Comparison of ENCODE assay signal across 10 mouse cellular contexts in genomic region chr6:36819784-36820050, GRCm38 (mm10). TPM values are rescaled to one million over a fixed set of nuclear protein-coding genes. Genes with fewer than 3 reads are reported as not detected.
DNase-seq lines count a peak whose midpoint lies in the region; ATAC-seq and TF ChIP-seq lines count a peak whose summit lies in the region.
"Had no signal": no experiment of that assay in that cellular context is flagged by ENCODE, and none has a peak within 500 bp of the region (broad histone marks: within the 10 kb centered on the region; RNA-seq: fewer than 3 reads in every experiment).

No protein-coding gene starts in this region.

- ATAC-seq in forebrain, embryonic 12.5 days (ENCODE audit: low FRiP score) = no peak
- no peak for ATAC-seq in forebrain, postnatal 0 days
- ATAC-seq in neural tube, embryonic 15.5 days (ENCODE audit: low FRiP score) = no peak
- ATAC-seq: inflammation-experienced regulatory T-cells, adult 6 months; Patski had no signal

- H3K4me1 ChIP-seq in forebrain, embryonic 12.5 days = peaks cover 19% of the 10 kb centered on the region
- peaks cover 8% of the 10 kb centered on the region for H3K4me1 ChIP-seq in forebrain, embryonic 10.5 days
- no peaks in the 10 kb centered on the region for H3K4me1 ChIP-seq in forebrain, postnatal 0 days (ENCODE audit: insufficient read depth)
- peaks cover 4% of the 10 kb centered on the region; the same call in 1 of the 2 replicates for H3K4me1 ChIP-seq in neural tube, embryonic 15.5 days

- no peaks in the 10 kb centered on the region for H3K27me3 ChIP-seq in forebrain, embryonic 12.5 days
- H3K27me3 ChIP-seq in forebrain, embryonic 10.5 days (ENCODE audit: poor library complexity, severe bottlenecking) = no peaks in the 10 kb centered on the region
- H3K27me3 ChIP-seq in forebrain, postnatal 0 days (ENCODE audit: insufficient read depth, low read length) = no peaks in the 10 kb centered on the region
- H3K27me3 ChIP-seq in neural tube, embryonic 15.5 days (replicated peaks) = no peaks in the 10 kb centered on the region

- no peak overlapping the region for H3K4me3 ChIP-seq in forebrain, embryonic 12.5 days (replicated peaks)
- no peak overlapping the region for H3K4me3 ChIP-seq in forebrain, embryonic 10.5 days
- H3K4me3 ChIP-seq in layer of hippocampus, adult 2 months = no peak overlapping the region
- no peak overlapping the region for H3K4me3 ChIP-seq in forebrain, postnatal 0 days (ENCODE audit: low read depth, low read length)
- H3K4me3 ChIP-seq in neural tube, embryonic 15.5 days (replicated peaks) = no peak overlapping the region

- peak overlapping the region; percentile 83 for H3K27ac ChIP-seq in forebrain, embryonic 12.5 days
- no peak overlapping the region for H3K27ac ChIP-seq in forebrain, embryonic 10.5 days
- peak overlapping the region; percentile 79 for H3K27ac ChIP-seq in layer of hippocampus, adult 2 months
- peak overlapping the region; percentile 16 for H3K27ac ChIP-seq in forebrain, postnatal 0 days (ENCODE audit: low read depth, low read length)
- peak overlapping the region; percentile 73 for H3K27ac ChIP-seq in neural tube, embryonic 15.5 days (replicated peaks)

- peak overlapping the region; percentile 11; the same call in 1 of the 2 replicates for H3K4me2 ChIP-seq in forebrain, embryonic 12.5 days
- H3K4me2 ChIP-seq in forebrain, postnatal 0 days (ENCODE audit: low read depth) = no peak overlapping the region
- H3K4me2 ChIP-seq in neural tube, embryonic 15.5 days = 0 out of 2 replicates have a peak overlapping the region, but pooled peaks have one; percentile 3

- no peaks in the 10 kb centered on the region for H3K36me3 ChIP-seq in forebrain, embryonic 12.5 days (replicated peaks)
- H3K36me3 ChIP-seq in forebrain, embryonic 10.5 days (replicated peaks) = no peaks in the 10 kb centered on the region
- no peaks in the 10 kb centered on the region for H3K36me3 ChIP-seq in forebrain, postnatal 0 days (ENCODE audit: insufficient read depth)
- H3K36me3 ChIP-seq in neural tube, embryonic 15.5 days = no peaks in the 10 kb centered on the region

- H3K9ac ChIP-seq in forebrain, embryonic 12.5 days = no peak overlapping the region
- no peak overlapping the region for H3K9ac ChIP-seq in forebrain, postnatal 0 days
- H3K9ac ChIP-seq in neural tube, embryonic 15.5 days (replicated peaks) = no peak overlapping the region

- no peaks in the 10 kb centered on the region for H3K9me3 ChIP-seq in forebrain, embryonic 12.5 days
- H3K9me3 ChIP-seq in forebrain, embryonic 10.5 days = no peaks in the 10 kb centered on the region
- no peaks in the 10 kb centered on the region for H3K9me3 ChIP-seq in forebrain, postnatal 0 days (ENCODE audit: low read length)
- H3K9me3 ChIP-seq in neural tube, embryonic 15.5 days (replicated peaks) = no peaks in the 10 kb centered on the region

- DNase-seq in forebrain, embryonic 10.5 days (ENCODE audit: extremely low spot score, low spot score) = no peak
- no peak for DNase-seq in layer of hippocampus, adult 2 months (ENCODE audit: low spot score in 2 of 2)
- DNase-seq in layer of hippocampus, postnatal 36 days = no peak
- no peak for DNase-seq in forebrain, postnatal 0 days
- DNase-seq in thymus, postnatal 0 days (ENCODE audit: low spot score) = no peak
- no peak for DNase-seq in testis, postnatal 10 days (ENCODE audit: low spot score)

- TF ChIP-seq CTCF in layer of hippocampus, adult 2 months (conservative IDR thresholded peaks at IDR 0.05) = no peak
- no peak for TF ChIP-seq CTCF in forebrain, postnatal 0 days (IDR thresholded peaks at IDR 0.05; ENCODE audit: low read depth)

RNA-seq across cellular contexts. Expression of gene Ptn, which starts 9.7 kb away (rescaled TPM):
- polyA plus RNA-seq in forebrain, embryonic 12.5 days (2016; fragmentation: Nextera tagmentation; extraction: Ambion mirVana) = 310 and 357 TPM in 2 replicates
- polyA plus RNA-seq in forebrain, embryonic 10.5 days (2016; fragmentation: Nextera tagmentation; extraction: Ambion mirVana) = 142 and 150 TPM in 2 replicates
- 100 to 1,000 TPM; 217 to 220 TPM for total RNA-seq in layer of hippocampus, adult 2 months (2021)
- total RNA-seq in layer of hippocampus, postnatal 36 days (2021) = 100 to 1,000 TPM; 234 TPM
- 598 and 696 TPM in 2 replicates for total RNA-seq in forebrain, postnatal 0 days (2014; rRNA removed)
- 916 and 1,048 TPM in 2 replicates for polyA plus RNA-seq in forebrain, postnatal 0 days (2015; fragmentation: Nextera tagmentation; extraction: Ambion mirVana)
- polyA plus RNA-seq in neural tube, embryonic 15.5 days (2015; fragmentation: Nextera tagmentation; extraction: Ambion mirVana) = 623 and 715 TPM in 2 replicates
- 69.8 and 79.9 TPM in 2 replicates for polyA plus RNA-seq in thymus, postnatal 0 days (2015; fragmentation: Nextera tagmentation; extraction: Ambion mirVana)
- polyA plus RNA-seq: Patski had no signal
